Mouse (Mus musculus): Measurements from ENCODE around the gene Kalrn. TPM values are rescaled to one million over a fixed set of nuclear protein-coding genes. Genes with fewer than 3 reads are reported as not detected.
"Not testable (repeated sequence)": the region's sequence is repeated elsewhere in the genome, so short reads cannot be mapped to it uniquely, and the experiment has no call there.

The Kalrn gene
- polyA plus RNA-seq, 1 experiment from 2014 or later, result 2.8 TPM

- DNase-seq (ENCODE audit: low spot score), result not testable (repeated sequence)
Observed at GRCm38 (mm10) chr16:34081314-34081682, 492.0 kb downstream of the Kalrn start.

GRCm38 (mm10) chr16:34080818-34081217, 492.5 kb downstream of the Kalrn start:
- no peak for DNase-seq (ENCODE audit: low spot score)

- no peak for DNase-seq (ENCODE audit: low spot score)
Observed at GRCm38 (mm10) chr16:34079511-34079910, 493.8 kb downstream of the Kalrn start.

- DNase-seq (ENCODE audit: low spot score), result no peak
Observed at GRCm38 (mm10) chr16:34078732-34079131, 494.6 kb downstream of the Kalrn start.

DNA sequence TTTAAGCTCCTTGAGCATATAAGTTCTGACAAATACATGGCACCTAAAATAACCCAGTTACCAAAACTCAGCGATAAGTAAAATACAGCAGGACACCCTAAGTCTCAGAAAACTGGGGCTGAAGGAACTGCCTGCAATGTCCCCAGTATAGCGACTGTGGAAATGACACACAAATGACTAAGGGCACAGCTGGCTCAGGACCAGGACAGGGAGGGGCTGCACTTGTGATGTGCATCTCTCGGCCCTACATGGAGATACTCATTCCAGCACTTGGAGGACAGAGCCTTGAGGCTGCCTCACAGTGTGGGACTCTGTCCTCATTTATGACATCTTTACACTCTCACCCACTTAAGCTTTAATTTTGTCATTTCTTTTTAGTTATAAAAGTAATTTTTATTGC, 497.2 kb downstream of the Kalrn start:
- no peak for DNase-seq (ENCODE audit: low spot score)

DNA sequence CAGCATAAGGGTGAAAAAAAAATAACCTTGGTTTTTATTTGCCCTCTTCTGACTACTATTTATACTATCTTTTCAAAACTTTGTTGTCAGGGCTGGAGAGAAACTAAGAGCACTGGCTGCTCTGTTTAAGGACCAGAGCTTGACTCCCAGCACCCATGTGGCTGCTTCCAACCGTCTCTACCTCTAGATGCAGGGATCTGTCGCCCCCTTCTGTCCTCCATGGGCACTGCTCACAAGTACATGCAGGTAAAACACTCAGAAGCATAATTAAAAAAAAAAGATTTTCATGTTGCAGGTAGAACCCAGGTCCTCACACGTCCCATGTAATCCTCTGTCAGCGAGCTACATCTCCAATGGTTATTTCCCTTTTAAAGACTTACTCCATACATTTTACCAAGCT, 499.4 kb downstream of the Kalrn start:
- no peak for DNase-seq (ENCODE audit: low spot score)

DNA sequence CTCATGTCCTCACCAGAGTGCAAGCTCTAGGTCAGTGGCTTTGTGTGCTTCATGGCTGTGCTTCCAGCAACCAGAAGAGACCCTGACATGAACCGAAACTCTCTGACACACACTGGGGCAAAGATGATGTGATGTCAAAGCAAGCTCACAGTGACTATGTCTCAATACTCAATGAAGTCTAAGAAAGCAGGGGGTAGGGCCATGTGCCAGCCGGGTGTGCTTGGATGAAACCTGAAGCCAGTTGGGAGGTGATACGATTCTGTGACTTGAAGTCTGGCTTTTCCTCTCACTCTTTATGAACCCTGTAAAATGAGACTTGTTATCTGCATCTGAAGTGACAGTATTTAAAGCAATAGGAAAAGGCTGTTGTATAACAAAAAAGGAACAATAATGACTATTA, 501.2 kb downstream of the Kalrn start:
- no peak for DNase-seq (ENCODE audit: low spot score)

DNA sequence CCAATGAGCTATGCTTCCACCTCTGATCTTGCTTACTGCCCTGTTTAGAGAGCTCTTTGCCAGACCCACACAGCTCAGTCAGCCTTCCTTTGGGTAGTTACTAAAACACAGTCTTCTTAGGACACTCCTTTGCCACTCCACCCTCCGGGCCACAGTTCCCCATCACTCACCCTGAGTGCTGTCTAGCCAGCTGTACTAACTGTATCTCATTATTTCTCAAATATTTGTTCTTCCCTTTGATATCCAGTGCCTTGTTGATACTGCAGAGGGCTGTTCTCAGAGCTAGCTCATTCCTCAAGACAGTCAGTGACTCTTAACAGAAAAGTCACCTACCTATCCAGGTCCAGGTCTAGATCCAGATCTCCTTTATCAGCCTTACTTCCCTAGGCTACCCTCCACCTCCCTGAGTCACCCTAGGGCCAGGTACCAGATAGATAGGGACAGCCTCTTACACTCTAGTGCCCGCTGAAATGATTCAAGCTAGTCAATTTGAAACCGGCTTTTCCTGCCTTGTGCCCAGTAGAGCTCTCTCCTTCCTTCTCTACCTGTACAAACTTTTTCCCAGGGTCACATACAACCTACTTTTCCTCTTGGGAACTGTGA, 502.0 kb downstream of the Kalrn start:
- no peak for DNase-seq (ENCODE audit: low spot score)

GRCm38 (mm10) chr16:34069481-34069880, 503.9 kb downstream of the Kalrn start:
- DNase-seq (ENCODE audit: low spot score), result no peak

DNA sequence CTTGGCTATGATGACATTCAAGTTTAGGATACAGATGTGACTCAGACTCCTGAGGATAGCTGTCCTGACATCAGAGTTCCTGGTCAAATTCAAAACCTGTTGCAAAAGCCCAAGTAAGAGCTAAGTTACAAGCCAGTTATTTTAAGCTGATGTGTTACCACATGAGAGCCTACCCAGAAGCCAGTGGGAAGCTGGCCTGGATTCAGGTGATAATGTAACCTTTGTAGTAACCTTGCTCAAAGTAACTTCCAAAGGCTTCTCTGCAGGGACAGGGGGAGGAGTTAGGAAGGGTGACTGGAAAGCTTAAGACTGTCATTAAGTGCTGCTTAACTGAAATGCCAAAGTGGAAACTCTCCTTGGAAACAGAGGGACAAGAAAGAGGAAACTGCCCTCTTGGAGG, 506.4 kb downstream of the Kalrn start:
- no peak for DNase-seq (ENCODE audit: low spot score)

- no peak for DNase-seq (ENCODE audit: low spot score)
Observed at GRCm38 (mm10) chr16:34066376-34066775, 507.0 kb downstream of the Kalrn start.

- DNase-seq (ENCODE audit: low spot score), result no peak
Observed at GRCm38 (mm10) chr16:34063313-34063712, 510.0 kb downstream of the Kalrn start.

DNA sequence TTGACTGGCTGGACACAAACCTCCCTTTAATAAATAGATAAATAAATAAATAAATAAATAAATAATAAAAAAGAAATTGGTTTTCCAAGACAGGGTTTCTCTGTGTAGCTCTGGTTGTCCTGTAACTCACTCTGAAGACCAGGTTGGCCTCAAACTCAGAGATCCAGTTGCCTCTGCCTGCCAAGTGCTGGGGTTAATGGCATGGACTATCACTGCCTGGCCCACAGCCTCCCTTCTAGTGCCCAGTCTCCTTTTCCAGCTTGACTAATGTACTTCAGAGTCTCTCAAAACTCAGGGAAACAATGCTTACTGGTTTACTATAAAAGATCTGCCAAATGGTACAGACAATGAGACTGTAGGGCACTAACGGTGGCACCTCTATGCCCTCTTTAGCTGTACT, 511.7 kb downstream of the Kalrn start:
- DNase-seq (ENCODE audit: low spot score), result no peak

DNA sequence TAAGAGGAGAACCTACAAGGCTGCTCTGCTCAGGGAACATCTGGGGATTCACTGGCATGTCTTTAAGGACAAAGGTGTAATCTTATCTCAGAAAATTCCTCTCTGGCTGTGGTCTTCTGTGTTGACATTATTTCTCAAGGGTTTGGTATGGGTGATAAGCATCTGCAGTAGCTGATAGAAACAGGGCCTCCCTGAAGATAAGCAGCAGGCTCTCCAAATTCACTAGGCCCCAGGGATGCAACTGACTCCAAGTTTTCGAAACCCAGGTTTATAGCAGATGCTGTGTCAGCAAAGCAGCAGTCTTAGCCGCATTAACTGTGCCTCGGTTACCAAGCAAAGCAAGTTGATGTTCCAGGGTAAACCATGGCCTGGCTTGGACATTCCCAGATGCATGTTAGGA, 514.7 kb downstream of the Kalrn start:
- DNase-seq (ENCODE audit: low spot score), result no peak

DNA sequence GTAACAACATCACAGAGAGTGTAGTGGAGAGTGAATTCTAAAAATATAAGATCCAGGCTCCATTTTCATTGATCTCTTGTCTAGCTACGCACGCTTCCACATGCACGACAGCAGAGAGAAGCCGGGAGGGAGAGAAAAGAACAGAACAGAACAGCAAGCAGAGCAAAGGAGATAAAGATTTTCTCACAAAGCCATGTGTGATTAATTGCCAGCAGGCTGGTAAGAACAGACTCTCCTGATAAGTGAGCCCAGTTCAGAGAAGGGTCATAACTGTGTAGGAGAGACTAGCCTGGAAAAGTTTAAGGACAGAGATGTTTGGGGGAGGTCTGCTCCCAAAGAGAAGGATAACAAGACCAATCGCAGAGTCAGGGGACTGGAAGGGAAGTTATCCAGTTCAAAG, 515.9 kb downstream of the Kalrn start:
- DNase-seq (ENCODE audit: low spot score), result no peak

- no peak for DNase-seq (ENCODE audit: low spot score)
Observed at GRCm38 (mm10) chr16:34056418-34057111, 516.8 kb downstream of the Kalrn start.

- DNase-seq (ENCODE audit: low spot score), result no peak
Observed at GRCm38 (mm10) chr16:34050090-34050489, 523.2 kb downstream of the Kalrn start.

GRCm38 (mm10) chr16:34049361-34049760, 524.0 kb downstream of the Kalrn start:
- no peak for DNase-seq (ENCODE audit: low spot score)

DNA sequence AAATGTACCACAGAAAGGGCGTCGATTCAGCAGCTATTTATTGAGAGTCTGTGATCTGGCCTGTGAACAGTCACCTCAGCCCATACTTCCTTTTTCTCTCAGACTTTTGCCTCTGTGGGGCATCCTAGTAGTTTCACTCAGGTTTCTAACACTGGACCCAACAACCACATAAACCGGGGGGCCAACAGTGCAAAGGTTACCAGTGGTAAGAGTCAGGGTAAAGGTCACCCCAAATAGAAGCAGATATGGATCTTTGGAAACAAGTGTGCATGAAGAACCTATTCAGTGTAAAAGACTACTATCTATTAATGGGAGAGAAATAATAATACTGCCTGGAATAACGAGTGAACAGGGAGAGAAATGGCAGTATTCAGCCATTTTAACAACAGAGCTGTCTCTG, 525.1 kb downstream of the Kalrn start:
- no peak for DNase-seq (ENCODE audit: low spot score)

GRCm38 (mm10) chr16:34047543-34047942, 525.8 kb downstream of the Kalrn start:
- DNase-seq (ENCODE audit: low spot score), result no peak

DNA sequence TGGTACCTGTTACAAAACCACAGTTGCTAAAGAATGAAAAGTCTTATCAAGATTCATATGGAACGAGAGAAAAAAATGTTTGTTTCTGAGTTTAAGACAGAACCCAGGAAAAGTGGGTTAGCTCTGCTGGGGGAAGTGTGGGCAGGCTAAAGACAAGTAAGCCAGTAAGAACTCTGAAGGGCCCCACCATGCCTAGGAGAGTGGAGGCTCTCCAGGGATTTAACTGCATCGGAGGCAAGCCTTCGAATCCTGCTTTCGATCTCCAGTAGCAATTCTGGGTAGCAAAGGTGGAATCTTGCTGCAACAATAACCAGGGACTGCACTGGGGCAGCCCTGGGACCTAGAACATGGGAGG, 526.3 kb downstream of the Kalrn start:
- DNase-seq (ENCODE audit: low spot score), result no peak

- DNase-seq (ENCODE audit: low spot score), result no peak
Observed at GRCm38 (mm10) chr16:34046268-34047005, 526.9 kb downstream of the Kalrn start.

DNA sequence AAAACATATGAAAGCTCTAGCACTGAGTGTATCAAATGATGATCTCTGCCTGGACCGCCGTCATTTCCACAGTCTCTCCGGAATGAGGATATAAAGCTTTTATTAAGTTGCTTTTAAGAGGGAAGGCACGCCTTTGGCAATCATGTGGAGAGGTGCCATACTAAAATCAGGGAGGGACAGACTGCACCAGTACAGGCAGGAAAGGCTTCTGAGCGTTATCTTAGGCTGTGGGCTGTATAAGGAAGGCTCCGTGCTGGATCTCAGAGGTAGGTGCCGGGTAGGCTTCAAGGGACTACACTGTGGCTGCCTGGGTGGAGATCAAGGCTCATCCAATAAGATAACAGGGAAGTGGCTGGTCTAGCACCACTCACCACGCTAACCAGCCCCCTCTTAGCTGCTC, 528.8 kb downstream of the Kalrn start:
- no peak for DNase-seq (ENCODE audit: low spot score)

Data from thymus, postnatal 0 days (tissue).